Mouse (Mus musculus): ENCODE measurements around the gene Rbms3. TPM values are rescaled to one million over a fixed set of nuclear protein-coding genes. Genes with fewer than 3 reads are reported as not detected.

The Rbms3 gene
- polyA plus RNA-seq, 1 experiment from 2014 or later, result 45.9 TPM

DNA sequence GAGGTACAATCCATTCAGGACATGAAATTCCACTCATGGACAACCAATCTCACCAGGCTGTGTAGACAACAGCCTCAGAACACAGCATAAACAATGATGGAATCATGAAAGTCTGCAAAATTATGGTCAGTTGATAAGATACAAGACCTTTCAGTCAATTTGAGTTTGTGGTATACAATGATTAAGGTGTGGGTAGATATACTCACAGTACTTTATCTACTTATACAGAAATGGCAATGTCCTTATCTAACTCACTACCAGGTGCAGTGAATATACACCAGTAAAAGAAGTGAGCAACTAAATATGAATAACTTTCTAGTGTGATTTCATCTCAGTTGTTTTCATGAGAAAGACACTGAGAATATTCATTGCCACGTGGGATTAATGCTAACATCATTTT, 796.9 kb downstream of the Rbms3 start:
- DNase-seq (ENCODE audit: low spot score), result no peak
- no peaks in the 10 kb centered on the region for H3K9me3 ChIP-seq (replicated peaks; ENCODE audit: control insufficient read depth, low read length)

DNA sequence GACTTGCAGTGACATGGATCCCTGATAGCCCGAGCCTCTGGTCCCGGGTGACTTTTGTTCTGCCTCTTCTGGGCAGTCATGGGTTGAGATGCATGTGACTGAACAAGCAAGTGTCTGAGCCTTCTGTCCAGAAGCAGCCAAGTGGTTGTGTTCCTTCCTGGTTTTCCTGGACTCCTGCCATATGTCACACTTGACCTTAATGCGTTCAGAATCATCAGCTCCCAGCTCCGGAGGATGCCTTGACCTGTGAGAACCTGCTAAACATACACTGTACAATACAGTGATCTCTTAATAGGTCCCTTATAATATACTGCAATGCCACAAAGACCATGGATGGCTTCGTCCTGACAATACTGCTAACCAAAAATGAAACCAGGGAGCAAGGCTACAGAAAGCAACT, 798.3 kb downstream of the Rbms3 start:
- H3K4me1 ChIP-seq (ENCODE audit: control insufficient read depth, insufficient read depth, low read length), result no peaks in the 10 kb centered on the region
- H3K27ac ChIP-seq (replicated peaks; ENCODE audit: low read depth, low read length), result no peak overlapping the region
- DNase-seq (ENCODE audit: low spot score), result no peak
- H3K4me2 ChIP-seq (ENCODE audit: low read depth, low read length), result no peak overlapping the region
- 87% methylated on average over 5 of the region's 5 CpGs for WGBS
- H3K9me3 ChIP-seq (replicated peaks; ENCODE audit: control insufficient read depth, low read length), result no peaks in the 10 kb centered on the region
- H3K27me3 ChIP-seq (ENCODE audit: control insufficient read depth, insufficient read depth, low read length), result no peaks in the 10 kb centered on the region
- no peak for ATAC-seq (replicated peaks; ENCODE audit: insufficient number of reproducible peaks, low FRiP score, low TSS enrichment, low read depth)
- no peak overlapping the region for H3K4me3 ChIP-seq (ENCODE audit: low read depth, low read length)
- H3K36me3 ChIP-seq (replicated peaks; ENCODE audit: control insufficient read depth, insufficient read depth, low read depth, low read length), result no peaks in the 10 kb centered on the region
- no peak overlapping the region for H3K9ac ChIP-seq (replicated peaks; ENCODE audit: low read length)

More for the DNA sequence above, 796.9 kb downstream of the Rbms3 start:
- Histone ChIP-seq H3K36me3 (replicated peaks; ENCODE audit: control insufficient read depth, insufficient read depth, low read depth, low read length) (no peaks in the 10 kb centered on the region), H3K27ac (replicated peaks; ENCODE audit: low read depth, low read length) (no peak overlapping the region), H3K9ac (replicated peaks; ENCODE audit: low read length) (no peak overlapping the region), H3K4me3 (ENCODE audit: low read depth, low read length) (no peak overlapping the region), H3K27me3 (ENCODE audit: control insufficient read depth, insufficient read depth, low read length) (no peaks in the 10 kb centered on the region), H3K4me2 (ENCODE audit: low read depth, low read length) (no peak overlapping the region), H3K4me1 (ENCODE audit: control insufficient read depth, insufficient read depth, low read length) (no peaks in the 10 kb centered on the region)
- WGBS, result 88% methylated on average over 1 of the region's 1 CpGs
- no peak for ATAC-seq (replicated peaks; ENCODE audit: insufficient number of reproducible peaks, low FRiP score, low TSS enrichment, low read depth)

DNA sequence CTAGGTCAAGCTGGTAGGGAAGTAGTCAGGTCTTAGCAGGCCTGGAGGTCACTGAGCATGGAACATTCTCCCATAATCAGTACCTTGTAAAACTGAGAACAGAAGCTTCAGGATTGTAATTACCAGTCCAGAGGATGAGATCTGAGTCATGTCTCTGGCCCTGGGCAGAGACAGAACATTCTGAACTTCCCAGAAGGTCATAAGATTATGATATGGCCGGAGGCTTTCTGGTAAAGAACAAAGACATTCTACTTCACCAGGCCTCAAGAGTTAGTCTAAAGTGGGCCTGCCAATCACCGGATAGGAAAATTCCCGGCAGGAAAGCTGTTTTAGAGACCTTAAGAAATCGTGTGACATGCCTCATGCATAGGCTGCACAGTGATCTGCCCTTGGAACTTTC, 799.8 kb downstream of the Rbms3 start:
- no peaks in the 10 kb centered on the region for H3K27me3 ChIP-seq (ENCODE audit: control insufficient read depth, insufficient read depth, low read length)
- no peak overlapping the region for H3K27ac ChIP-seq (replicated peaks; ENCODE audit: low read depth, low read length)
- H3K4me1 ChIP-seq (ENCODE audit: control insufficient read depth, insufficient read depth, low read length), result no peaks in the 10 kb centered on the region
- no peaks in the 10 kb centered on the region for H3K36me3 ChIP-seq (replicated peaks; ENCODE audit: control insufficient read depth, insufficient read depth, low read depth, low read length)
- DNase-seq (ENCODE audit: low spot score) (no peak), ATAC-seq (replicated peaks; ENCODE audit: insufficient number of reproducible peaks, low FRiP score, low TSS enrichment, low read depth) (no peak)
- no peaks in the 10 kb centered on the region for H3K9me3 ChIP-seq (replicated peaks; ENCODE audit: control insufficient read depth, low read length)
- 78% methylated on average over 4 of the region's 4 CpGs for WGBS
- no peak overlapping the region for H3K4me3 ChIP-seq (ENCODE audit: low read depth, low read length)
- no peak overlapping the region for H3K4me2 ChIP-seq (ENCODE audit: low read depth, low read length)
- H3K9ac ChIP-seq (replicated peaks; ENCODE audit: low read length), result no peak overlapping the region

DNA sequence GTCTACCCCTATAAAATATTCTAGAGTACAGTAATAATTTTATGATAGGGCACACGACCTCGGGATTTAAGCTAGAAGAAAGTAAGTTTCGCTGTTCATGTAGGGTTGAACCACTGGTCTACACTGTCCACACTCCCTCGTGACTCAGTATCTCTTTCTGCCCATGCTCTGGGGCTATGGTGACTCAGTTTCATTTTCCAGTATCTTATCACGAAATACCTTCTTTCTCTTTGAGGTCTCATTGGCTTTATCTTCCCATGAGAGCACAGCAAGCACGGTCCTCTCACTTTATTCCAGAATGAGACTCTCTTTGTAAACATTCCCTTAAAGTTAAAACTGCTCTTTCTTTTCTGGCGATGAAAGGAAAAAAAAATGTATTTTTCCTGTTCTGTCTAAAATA, 808.1 kb downstream of the Rbms3 start:
- no peaks in the 10 kb centered on the region for H3K27me3 ChIP-seq (ENCODE audit: control insufficient read depth, insufficient read depth, low read length)
- H3K27ac ChIP-seq (replicated peaks; ENCODE audit: low read depth, low read length), result no peak overlapping the region
- no peaks in the 10 kb centered on the region for H3K9me3 ChIP-seq (replicated peaks; ENCODE audit: control insufficient read depth, low read length)
- no peak overlapping the region for H3K9ac ChIP-seq (replicated peaks; ENCODE audit: low read length)
- ATAC-seq (replicated peaks; ENCODE audit: insufficient number of reproducible peaks, low FRiP score, low TSS enrichment, low read depth), result no peak
- no peak overlapping the region for H3K4me3 ChIP-seq (ENCODE audit: low read depth, low read length)
- no peaks in the 10 kb centered on the region for H3K36me3 ChIP-seq (replicated peaks; ENCODE audit: control insufficient read depth, insufficient read depth, low read depth, low read length)
- DNase-seq (ENCODE audit: low spot score), result no peak
- 87% methylated on average over 7 of the region's 7 CpGs for WGBS
- no peaks in the 10 kb centered on the region for H3K4me1 ChIP-seq (ENCODE audit: control insufficient read depth, insufficient read depth, low read length)
- no peak overlapping the region for H3K4me2 ChIP-seq (ENCODE audit: low read depth, low read length)

DNA sequence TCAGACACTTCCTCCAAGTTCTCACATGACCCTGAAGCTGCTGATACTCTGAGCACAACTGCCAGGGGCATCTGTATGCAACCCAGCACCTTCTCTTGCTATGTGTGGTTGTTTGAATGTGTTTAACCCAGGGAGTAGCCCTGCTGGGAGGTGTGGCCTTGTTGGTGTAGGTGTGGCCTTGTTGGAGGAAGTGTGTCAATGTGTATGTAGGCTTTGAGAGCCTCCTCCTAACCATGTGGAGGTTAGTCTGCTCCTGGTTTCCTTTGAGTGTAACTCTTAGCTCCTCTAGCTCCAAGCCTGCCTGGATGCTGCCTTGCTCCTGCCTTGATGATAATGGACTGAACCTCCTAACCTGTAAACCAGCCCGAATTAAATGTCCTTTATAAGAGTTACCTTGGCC, 812.5 kb downstream of the Rbms3 start:
- Histone ChIP-seq H3K9me3 (replicated peaks; ENCODE audit: control insufficient read depth, low read length) (no peaks in the 10 kb centered on the region), H3K27me3 (ENCODE audit: control insufficient read depth, insufficient read depth, low read length) (no peaks in the 10 kb centered on the region), H3K4me2 (ENCODE audit: low read depth, low read length) (no peak overlapping the region), H3K4me1 (ENCODE audit: control insufficient read depth, insufficient read depth, low read length) (no peaks in the 10 kb centered on the region), H3K9ac (replicated peaks; ENCODE audit: low read length) (no peak overlapping the region), H3K36me3 (replicated peaks; ENCODE audit: control insufficient read depth, insufficient read depth, low read depth, low read length) (no peaks in the 10 kb centered on the region), H3K4me3 (ENCODE audit: low read depth, low read length) (no peak overlapping the region), H3K27ac (replicated peaks; ENCODE audit: low read depth, low read length) (no peak overlapping the region)
- DNase-seq (ENCODE audit: low spot score) (no peak), ATAC-seq (replicated peaks; ENCODE audit: insufficient number of reproducible peaks, low FRiP score, low TSS enrichment, low read depth) (no peak)
- 79% methylated on average over 1 of the region's 1 CpGs for WGBS

DNA sequence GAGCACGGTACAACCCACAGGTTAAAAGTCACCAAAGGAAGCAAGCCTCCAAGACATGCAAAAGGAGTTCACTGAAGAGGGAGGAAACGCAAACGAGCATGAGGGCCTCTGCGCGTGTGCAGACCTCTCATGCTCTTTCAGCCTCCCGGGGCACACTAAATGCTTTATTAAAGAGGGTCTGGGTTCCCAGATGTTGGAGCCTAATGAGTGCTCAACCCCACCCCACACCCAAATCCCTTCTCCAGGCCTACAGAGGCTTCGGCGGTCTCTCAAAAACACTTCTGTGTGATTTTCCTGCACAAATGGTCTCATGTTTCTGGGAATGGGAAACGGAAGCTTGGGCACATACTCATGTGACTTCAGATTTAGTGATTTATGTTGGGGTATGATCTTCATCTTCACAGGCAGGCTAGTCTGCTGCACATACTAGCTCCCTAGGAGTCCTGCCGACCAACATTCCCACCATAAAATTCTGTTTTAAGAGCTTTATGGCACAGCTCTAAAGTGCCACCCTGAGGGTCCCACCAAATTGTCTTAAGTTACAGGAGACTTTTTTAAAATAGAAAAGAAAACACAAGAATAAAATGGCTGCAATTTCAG, 815.1 kb downstream of the Rbms3 start:
- H3K27me3 ChIP-seq (ENCODE audit: control insufficient read depth, insufficient read depth, low read length), result no peaks in the 10 kb centered on the region
- H3K4me1 ChIP-seq (ENCODE audit: control insufficient read depth, insufficient read depth, low read length), result no peaks in the 10 kb centered on the region
- ATAC-seq (replicated peaks; ENCODE audit: insufficient number of reproducible peaks, low FRiP score, low TSS enrichment, low read depth) (no peak), DNase-seq (ENCODE audit: low spot score) (no peak)
- no peak overlapping the region for H3K4me2 ChIP-seq (ENCODE audit: low read depth, low read length)
- no peak overlapping the region for H3K27ac ChIP-seq (replicated peaks; ENCODE audit: low read depth, low read length)
- H3K4me3 ChIP-seq (ENCODE audit: low read depth, low read length), result no peak overlapping the region
- H3K9ac ChIP-seq (replicated peaks; ENCODE audit: low read length), result no peak overlapping the region
- H3K36me3 ChIP-seq (replicated peaks; ENCODE audit: control insufficient read depth, insufficient read depth, low read depth, low read length), result no peaks in the 10 kb centered on the region
- no peaks in the 10 kb centered on the region for H3K9me3 ChIP-seq (replicated peaks; ENCODE audit: control insufficient read depth, low read length)
- WGBS, result 47% methylated on average over 10 of the region's 10 CpGs

DNA sequence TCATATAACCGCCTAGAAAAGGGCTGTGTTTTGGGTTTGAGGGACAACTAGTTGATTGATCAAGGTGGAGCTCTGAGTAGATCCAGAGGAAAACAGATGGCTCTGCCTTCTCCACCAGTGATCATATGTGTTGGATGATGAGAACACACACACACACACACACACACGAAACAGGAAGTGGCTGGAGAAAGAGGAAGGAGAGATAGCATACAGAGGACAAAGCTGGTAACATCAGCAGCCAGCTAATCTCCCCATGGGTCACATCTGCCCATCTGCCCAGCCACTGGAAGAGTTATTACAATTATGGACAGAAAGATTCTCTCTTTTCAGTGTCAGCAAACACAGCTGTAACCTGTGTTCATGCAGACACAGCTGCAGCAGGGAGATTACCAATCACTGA, 816.3 kb downstream of the Rbms3 start:
- Histone ChIP-seq H3K9me3 (replicated peaks; ENCODE audit: control insufficient read depth, low read length) (no peaks in the 10 kb centered on the region), H3K36me3 (replicated peaks; ENCODE audit: control insufficient read depth, insufficient read depth, low read depth, low read length) (no peaks in the 10 kb centered on the region), H3K4me1 (ENCODE audit: control insufficient read depth, insufficient read depth, low read length) (0 out of 2 replicates have a peak, but pooled peaks cover under 1% of the 10 kb centered on the region), H3K9ac (replicated peaks; ENCODE audit: low read length) (no peak overlapping the region), H3K4me3 (ENCODE audit: low read depth, low read length) (no peak overlapping the region), H3K4me2 (ENCODE audit: low read depth, low read length) (no peak overlapping the region), H3K27me3 (ENCODE audit: control insufficient read depth, insufficient read depth, low read length) (no peaks in the 10 kb centered on the region), H3K27ac (replicated peaks; ENCODE audit: low read depth, low read length) (no peak overlapping the region)
- 60% methylated on average over 2 of the region's 2 CpGs for WGBS
- DNase-seq (ENCODE audit: low spot score) (no peak), ATAC-seq (replicated peaks; ENCODE audit: insufficient number of reproducible peaks, low FRiP score, low TSS enrichment, low read depth) (no peak)

DNA sequence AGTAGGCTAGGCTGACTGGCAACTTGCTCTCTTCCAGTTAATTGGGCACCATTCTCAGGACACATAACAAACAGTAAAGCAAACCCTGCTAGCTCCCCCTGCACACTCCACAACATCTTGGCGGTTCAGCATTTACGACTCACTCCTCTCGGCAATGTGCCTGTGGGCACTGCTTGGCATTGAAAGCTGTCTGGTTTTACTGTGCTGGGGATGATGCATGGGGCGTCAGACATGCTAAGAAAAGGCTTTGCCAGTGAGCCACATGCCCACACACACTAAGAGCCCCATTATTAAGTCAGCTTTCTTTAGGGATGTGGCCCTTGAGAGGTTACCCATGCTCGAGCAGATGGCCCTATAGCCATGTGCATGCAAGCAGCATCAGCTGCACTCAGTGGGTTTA, 820.5 kb downstream of the Rbms3 start:
- peaks cover 8% of the 10 kb centered on the region for H3K4me1 ChIP-seq (ENCODE audit: control insufficient read depth, insufficient read depth, low read length)
- ATAC-seq (replicated peaks; ENCODE audit: insufficient number of reproducible peaks, low FRiP score, low TSS enrichment, low read depth) (no peak), DNase-seq (ENCODE audit: low spot score) (no peak)
- H3K27ac ChIP-seq (replicated peaks; ENCODE audit: low read depth, low read length), result no peak overlapping the region
- 92% methylated on average over 5 of the region's 5 CpGs for WGBS
- H3K4me2 ChIP-seq (ENCODE audit: low read depth, low read length), result no peak overlapping the region
- H3K9me3 ChIP-seq (replicated peaks; ENCODE audit: control insufficient read depth, low read length), result no peaks in the 10 kb centered on the region
- no peaks in the 10 kb centered on the region for H3K27me3 ChIP-seq (ENCODE audit: control insufficient read depth, insufficient read depth, low read length)
- no peak overlapping the region for H3K4me3 ChIP-seq (ENCODE audit: low read depth, low read length)
- H3K9ac ChIP-seq (replicated peaks; ENCODE audit: low read length), result no peak overlapping the region
- H3K36me3 ChIP-seq (replicated peaks; ENCODE audit: control insufficient read depth, insufficient read depth, low read depth, low read length), result no peaks in the 10 kb centered on the region
